Mouse (Mus musculus): ENCODE measurements around the gene Zbtb16.

Gene Zbtb16

GRCm38 (mm10) chr9:48764311-48764710, 71.7 kb downstream of the Zbtb16 start:
- no peak for DNase-seq

GRCm38 (mm10) chr9:48761732-48762637, 74.0 kb downstream of the Zbtb16 start:
- DNase-seq, result no peak

- DNase-seq, result peak; percentile 63
These were observed 74.9 kb downstream of the Zbtb16 start for GRCm38 (mm10) chr9:48761175-48761556.

GRCm38 (mm10) chr9:48760449-48761174, 75.4 kb downstream of the Zbtb16 start:
- DNase-seq, result peak; percentile 87

GRCm38 (mm10) chr9:48759098-48759497, 76.9 kb downstream of the Zbtb16 start:
- no peak for DNase-seq

GRCm38 (mm10) chr9:48757650-48758580, 78.1 kb downstream of the Zbtb16 start:
- DNase-seq, result no peak

- no peak for DNase-seq
These were observed 79.7 kb downstream of the Zbtb16 start for GRCm38 (mm10) chr9:48756261-48756812.

GRCm38 (mm10) chr9:48755438-48756070, 80.5 kb downstream of the Zbtb16 start:
- no peak for DNase-seq

- DNase-seq, result no peak
These were observed 81.6 kb downstream of the Zbtb16 start for GRCm38 (mm10) chr9:48754418-48754817.

GRCm38 (mm10) chr9:48753881-48754280, 82.1 kb downstream of the Zbtb16 start:
- DNase-seq, result no peak

GRCm38 (mm10) chr9:48751900-48752299, 84.1 kb downstream of the Zbtb16 start:
- no peak for DNase-seq

GRCm38 (mm10) chr9:48749666-48750065, 86.4 kb downstream of the Zbtb16 start:
- no peak for DNase-seq

GRCm38 (mm10) chr9:48749168-48749567, 86.9 kb downstream of the Zbtb16 start:
- DNase-seq, result no peak

- DNase-seq, result no peak
These were observed 87.3 kb downstream of the Zbtb16 start for GRCm38 (mm10) chr9:48748761-48749160.

- no peak for DNase-seq
These were observed 87.8 kb downstream of the Zbtb16 start for GRCm38 (mm10) chr9:48748216-48748615.

GRCm38 (mm10) chr9:48746506-48746905, 89.5 kb downstream of the Zbtb16 start:
- DNase-seq, result peak; percentile 51

- DNase-seq, result no peak
These were observed 90.5 kb downstream of the Zbtb16 start for GRCm38 (mm10) chr9:48745347-48746119.

- peak; percentile 78 for DNase-seq
These were observed 91.1 kb downstream of the Zbtb16 start for GRCm38 (mm10) chr9:48744916-48745315.

- no peak for DNase-seq
These were observed 91.6 kb downstream of the Zbtb16 start for GRCm38 (mm10) chr9:48744451-48744850.

- DNase-seq, result no peak
These were observed 92.4 kb downstream of the Zbtb16 start for GRCm38 (mm10) chr9:48743338-48744285.

All from kidney, postnatal 14 days (tissue).